In the genomic region with DNA sequence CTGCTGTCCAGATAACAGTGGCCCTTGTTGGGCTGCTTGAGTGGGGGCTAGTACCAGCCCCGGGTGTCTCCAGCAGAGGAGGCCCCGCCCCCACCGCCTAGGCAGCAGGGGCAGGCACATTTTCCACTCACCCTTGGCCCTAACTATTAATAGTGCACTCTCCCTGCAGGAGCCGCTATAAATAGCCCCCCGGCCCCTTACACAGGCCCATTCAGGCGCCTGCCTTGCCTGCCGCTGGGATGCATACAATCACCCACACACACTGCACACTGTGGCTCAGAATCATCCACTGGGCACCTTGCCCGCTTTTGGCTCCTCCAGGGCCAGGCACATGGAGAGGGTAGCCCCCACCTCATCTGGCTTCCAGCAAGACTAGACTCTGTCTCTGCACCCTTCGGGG, we compare ENCODE assay signal across 7 mouse cellular contexts. TPM values are rescaled to one million over a fixed set of nuclear protein-coding genes. Genes with fewer than 3 reads are reported as not detected.
A peak's percentile ranks its signal among the peaks of the same experiment; 100 is the strongest.
DNase-seq lines count a peak whose midpoint lies in the region; ATAC-seq lines count a peak whose summit lies in the region.

No protein-coding gene starts in this region.

- H3K4me1 ChIP-seq in forebrain, embryonic 15.5 days, result peaks cover 30% of the 10 kb centered on the region
- peaks cover 3% of the 10 kb centered on the region for H3K4me1 ChIP-seq in liver, embryonic 16.5 days (ENCODE audit: control insufficient read depth, low read depth, low read length)

- peak overlapping the region; percentile 43 for H3K27ac ChIP-seq in forebrain, embryonic 15.5 days (replicated peaks)
- H3K27ac ChIP-seq in liver, embryonic 16.5 days (ENCODE audit: low read length), result peak overlapping the region; percentile 4; the same call in 1 of the 2 replicates

- intact Hi-C loops in heart, postnatal 14 days (cut with DNase I), result no loop called here

- no peak overlapping the region for H3K4me2 ChIP-seq in forebrain, embryonic 15.5 days (replicated peaks)
- H3K4me2 ChIP-seq in liver, embryonic 16.5 days (ENCODE audit: low read depth, low read length), result no peak overlapping the region

- no peak overlapping the region for H3K4me3 ChIP-seq in forebrain, embryonic 15.5 days
- H3K4me3 ChIP-seq in liver, embryonic 16.5 days (ENCODE audit: low read depth, low read length), result no peak overlapping the region

- H3K27me3 ChIP-seq in forebrain, embryonic 15.5 days, result no peaks in the 10 kb centered on the region
- peaks cover 9% of the 10 kb centered on the region for H3K27me3 ChIP-seq in liver, embryonic 16.5 days (ENCODE audit: control insufficient read depth, insufficient read depth, low read depth, low read length)

- peak; percentile 73 for DNase-seq in cerebellum, adult 9-11 months
- DNase-seq in heart, postnatal 14 days, result peak; percentile 80
- DNase-seq in kidney, postnatal 4 days, result peak; percentile 67 to 80
- peak; percentile 90 for DNase-seq in retina, postnatal 1 day
- DNase-seq in thymus, postnatal 0 days (ENCODE audit: low spot score), result no peak

- H3K36me3 ChIP-seq in forebrain, embryonic 15.5 days, result no peaks in the 10 kb centered on the region
- H3K36me3 ChIP-seq in liver, embryonic 16.5 days (ENCODE audit: control insufficient read depth, insufficient read depth), result no peaks in the 10 kb centered on the region

- H3K9me3 ChIP-seq in forebrain, embryonic 15.5 days, result no peaks in the 10 kb centered on the region
- H3K9me3 ChIP-seq in liver, embryonic 16.5 days (replicated peaks; ENCODE audit: control insufficient read depth, low read length), result no peaks in the 10 kb centered on the region

- WGBS in forebrain, embryonic 15.5 days, result 14% methylated on average over 9 of the region's 9 CpGs
- 37% methylated on average over 9 of the region's 9 CpGs for WGBS in liver, embryonic 16.5 days (ENCODE audit: insufficient replicate concordance)

- H3K9ac ChIP-seq in forebrain, embryonic 15.5 days (replicated peaks), result 0 out of 2 replicates have a peak overlapping the region, but pooled peaks have one; percentile 8
- no peak overlapping the region for H3K9ac ChIP-seq in liver, embryonic 16.5 days (ENCODE audit: low read depth, low read length)

- ATAC-seq in forebrain, embryonic 15.5 days (replicated peaks), result peak; percentile 65
- peak; percentile 28 for ATAC-seq in liver, embryonic 16.5 days (ENCODE audit: low read depth)

RNA-seq across cellular contexts. Expression of gene Creld2, which starts 19.8 kb away (rescaled TPM):
- polyA plus RNA-seq in forebrain, embryonic 15.5 days (2015; fragmentation: Nextera tagmentation; extraction: Ambion mirVana), result 58.5 and 59.5 TPM in 2 replicates
- 10 to 100 TPM; 12.1 to 22.5 TPM for total RNA-seq in heart, postnatal 14 days (2021)
- polyA plus RNA-seq in liver, embryonic 16.5 days (2015; fragmentation: Nextera tagmentation; extraction: Ambion mirVana), result 39.7 TPM in 2 replicates
- polyA plus RNA-seq in thymus, postnatal 0 days (2015; fragmentation: Nextera tagmentation; extraction: Ambion mirVana), result 63.6 and 78.9 TPM in 2 replicates

RNA-seq across cellular contexts. Expression of gene Alg12, which starts 20.2 kb away (rescaled TPM):
- 7.8 and 8.5 TPM in 2 replicates for polyA plus RNA-seq in forebrain, embryonic 15.5 days (2015; fragmentation: Nextera tagmentation; extraction: Ambion mirVana)
- 1 to 10 TPM; 9.2 to 9.9 TPM for total RNA-seq in heart, postnatal 14 days (2021)
- 5.5 and 6.0 TPM in 2 replicates for polyA plus RNA-seq in liver, embryonic 16.5 days (2015; fragmentation: Nextera tagmentation; extraction: Ambion mirVana)
- polyA plus RNA-seq in thymus, postnatal 0 days (2015; fragmentation: Nextera tagmentation; extraction: Ambion mirVana), result 6.4 and 7.4 TPM in 2 replicates

RNA-seq across cellular contexts. Expression of gene Pim3, which starts 22.7 kb away (rescaled TPM):
- polyA plus RNA-seq in forebrain, embryonic 15.5 days (2015; fragmentation: Nextera tagmentation; extraction: Ambion mirVana), result 69.1 and 70.7 TPM in 2 replicates
- total RNA-seq in heart, postnatal 14 days (2021), result 10 to 100 TPM; 97.7 to 97.8 TPM
- 23.9 and 33.8 TPM in 2 replicates for polyA plus RNA-seq in liver, embryonic 16.5 days (2015; fragmentation: Nextera tagmentation; extraction: Ambion mirVana)
- polyA plus RNA-seq in thymus, postnatal 0 days (2015; fragmentation: Nextera tagmentation; extraction: Ambion mirVana), result 40.2 and 43.8 TPM in 2 replicates
